Mouse (Mus musculus): ENCODE data around the gene Rbp4. TPM values are rescaled to one million over a fixed set of nuclear protein-coding genes. Genes with fewer than 3 reads are reported as not detected.
A peak's percentile ranks its signal among the peaks of the same experiment; 100 is the strongest.

Gene Rbp4
- polyA plus RNA-seq, 1 experiment from 2014 or later, result 2,083 TPM

DNA sequence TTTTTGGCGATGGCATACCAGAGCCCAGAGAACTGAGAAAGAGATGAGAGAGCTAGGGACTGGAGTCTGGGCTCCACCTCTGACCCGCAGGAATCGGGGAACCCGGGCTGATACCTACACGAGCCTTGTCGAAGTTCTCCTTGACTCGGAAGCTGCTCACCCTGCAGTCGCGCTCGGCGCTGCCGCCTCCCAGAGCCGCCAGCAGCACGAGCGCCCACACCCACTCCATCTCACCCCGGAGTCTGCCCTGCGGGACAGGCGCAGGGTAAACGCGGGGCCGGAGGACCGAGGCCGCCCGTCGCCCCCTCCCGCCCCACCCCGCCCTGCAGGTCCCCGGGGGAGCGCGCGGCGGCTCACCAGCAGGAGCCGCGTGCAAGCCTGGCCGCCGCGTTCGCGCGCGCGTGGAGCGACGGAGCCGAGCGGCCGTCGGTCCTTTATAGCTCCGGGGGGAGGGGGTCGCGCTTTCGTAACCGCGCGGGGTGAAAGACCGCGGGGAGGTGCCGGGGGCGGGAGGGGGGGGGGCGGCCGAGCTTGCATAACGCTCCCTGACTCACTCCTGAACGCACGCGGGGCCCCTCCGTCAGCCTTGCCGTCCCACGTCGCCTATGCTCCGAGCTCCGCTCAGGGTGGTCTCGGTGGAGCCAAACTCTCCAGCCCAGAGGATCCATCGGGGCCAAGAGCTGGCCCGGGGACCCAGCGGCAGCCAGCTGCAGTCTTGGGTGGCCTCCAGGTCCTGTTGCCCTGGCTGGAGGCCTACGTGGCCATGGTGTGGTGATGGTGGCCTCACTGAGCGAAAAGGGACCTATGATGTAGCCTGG lies 471 bp downstream of the Rbp4 start:
- peak overlapping the region; percentile 51 for H3K4me3 ChIP-seq (ENCODE audit: low read depth, low read length)
- peak overlapping the region; percentile 96 for H3K27ac ChIP-seq (ENCODE audit: low read length)
- no peaks in the 10 kb centered on the region for H3K36me3 ChIP-seq (ENCODE audit: control insufficient read depth, insufficient read depth)
- no peaks in the 10 kb centered on the region; the same call in 1 of the 2 replicates for H3K4me1 ChIP-seq (ENCODE audit: control insufficient read depth, low read depth, low read length)
- peak; percentile 78 for ATAC-seq (ENCODE audit: low read depth)
- H3K9ac ChIP-seq (ENCODE audit: low read depth, low read length), result peak overlapping the region; percentile 63
- H3K27me3 ChIP-seq (ENCODE audit: control insufficient read depth, insufficient read depth, low read depth, low read length), result peaks cover 20% of the 10 kb centered on the region
- WGBS (ENCODE audit: insufficient replicate concordance), result 1% methylated on average over 38 of the region's 77 CpGs
- H3K4me2 ChIP-seq (ENCODE audit: low read depth, low read length), result peak overlapping the region; percentile 50
- H3K9me3 ChIP-seq (replicated peaks; ENCODE audit: control insufficient read depth, low read length), result no peaks in the 10 kb centered on the region

DNA sequence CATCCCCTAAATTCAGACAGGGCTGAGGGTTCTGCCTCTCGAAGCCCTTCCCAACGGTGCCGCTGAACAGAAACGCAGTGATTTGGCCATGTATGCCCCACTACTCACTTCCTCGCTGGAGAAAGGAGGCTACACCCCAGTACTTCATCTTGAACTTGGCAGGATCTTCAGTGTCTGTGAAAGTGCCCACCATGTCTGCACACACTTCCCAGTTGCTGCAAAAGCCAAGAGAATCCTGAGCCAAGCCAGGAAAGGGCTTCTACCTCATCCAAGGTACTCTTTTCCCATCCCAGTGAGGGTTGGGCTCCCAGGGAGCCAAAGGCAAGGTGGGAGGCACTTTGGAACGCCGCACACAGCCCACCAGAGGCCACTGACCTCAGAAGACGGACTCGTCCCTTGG lies 1.2 kb downstream of the Rbp4 start:
- Histone ChIP-seq H3K9me3 (replicated peaks; ENCODE audit: control insufficient read depth, low read length) (no peaks in the 10 kb centered on the region), H3K4me2 (ENCODE audit: low read depth, low read length) (no peak overlapping the region), H3K4me1 (ENCODE audit: control insufficient read depth, low read depth, low read length) (no peaks in the 10 kb centered on the region; the same call in 1 of the 2 replicates), H3K27ac (ENCODE audit: low read length) (peak overlapping the region; percentile 57), H3K36me3 (ENCODE audit: control insufficient read depth, insufficient read depth) (no peaks in the 10 kb centered on the region), H3K27me3 (ENCODE audit: control insufficient read depth, insufficient read depth, low read depth, low read length) (peaks cover 20% of the 10 kb centered on the region), H3K9ac (ENCODE audit: low read depth, low read length) (peak overlapping the region; percentile 47), H3K4me3 (ENCODE audit: low read depth, low read length) (peak overlapping the region; percentile 51)
- WGBS (ENCODE audit: insufficient replicate concordance), result 17% methylated on average over 9 of the region's 9 CpGs
- ATAC-seq (ENCODE audit: low read depth), result no peak

DNA sequence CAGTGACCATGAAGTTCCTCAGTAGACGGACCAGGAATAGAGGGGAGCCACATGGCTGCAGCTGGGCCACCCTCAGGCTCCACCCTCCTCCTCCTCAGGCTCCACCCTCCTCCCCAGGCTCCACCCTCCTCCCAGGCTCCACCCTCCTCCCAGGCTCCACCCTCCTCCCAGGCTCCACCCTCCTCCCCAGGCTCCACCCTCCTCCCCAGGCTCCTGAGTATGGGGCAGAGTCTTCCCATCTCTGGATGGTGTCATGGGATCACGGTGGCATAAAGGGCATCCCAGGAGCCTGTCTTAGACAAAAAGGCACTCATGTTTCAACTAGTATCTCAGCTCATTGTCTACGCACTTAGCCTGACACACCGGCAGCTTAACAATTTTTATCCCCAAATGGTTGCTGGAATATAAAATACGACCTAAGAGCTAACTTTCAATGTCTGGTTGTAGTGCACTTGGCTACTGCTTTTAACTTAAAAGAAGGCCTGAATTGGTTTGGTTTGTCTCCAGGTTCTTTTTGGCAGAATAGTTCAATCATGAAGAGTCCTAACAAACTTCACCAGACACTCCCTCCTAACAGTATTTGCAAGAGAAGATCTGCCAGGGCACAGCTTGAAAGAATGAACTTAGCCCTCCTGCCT lies 4.8 kb downstream of the Rbp4 start:
- peaks cover 19% of the 10 kb centered on the region for H3K27me3 ChIP-seq (ENCODE audit: control insufficient read depth, insufficient read depth, low read depth, low read length)
- no peaks in the 10 kb centered on the region for H3K4me1 ChIP-seq (ENCODE audit: control insufficient read depth, low read depth, low read length)
- WGBS (ENCODE audit: insufficient replicate concordance), result 62% methylated on average over 5 of the region's 5 CpGs
- no peaks in the 10 kb centered on the region for H3K9me3 ChIP-seq (replicated peaks; ENCODE audit: control insufficient read depth, low read length)
- no peak overlapping the region for H3K9ac ChIP-seq (ENCODE audit: low read depth, low read length)
- no peaks in the 10 kb centered on the region for H3K36me3 ChIP-seq (ENCODE audit: control insufficient read depth, insufficient read depth)
- H3K27ac ChIP-seq (ENCODE audit: low read length), result no peak overlapping the region
- H3K4me3 ChIP-seq (ENCODE audit: low read depth, low read length), result no peak overlapping the region
- peak; percentile 47; the same call in 1 of the 2 replicates for ATAC-seq (ENCODE audit: low read depth)
- H3K4me2 ChIP-seq (ENCODE audit: low read depth, low read length), result no peak overlapping the region

DNA sequence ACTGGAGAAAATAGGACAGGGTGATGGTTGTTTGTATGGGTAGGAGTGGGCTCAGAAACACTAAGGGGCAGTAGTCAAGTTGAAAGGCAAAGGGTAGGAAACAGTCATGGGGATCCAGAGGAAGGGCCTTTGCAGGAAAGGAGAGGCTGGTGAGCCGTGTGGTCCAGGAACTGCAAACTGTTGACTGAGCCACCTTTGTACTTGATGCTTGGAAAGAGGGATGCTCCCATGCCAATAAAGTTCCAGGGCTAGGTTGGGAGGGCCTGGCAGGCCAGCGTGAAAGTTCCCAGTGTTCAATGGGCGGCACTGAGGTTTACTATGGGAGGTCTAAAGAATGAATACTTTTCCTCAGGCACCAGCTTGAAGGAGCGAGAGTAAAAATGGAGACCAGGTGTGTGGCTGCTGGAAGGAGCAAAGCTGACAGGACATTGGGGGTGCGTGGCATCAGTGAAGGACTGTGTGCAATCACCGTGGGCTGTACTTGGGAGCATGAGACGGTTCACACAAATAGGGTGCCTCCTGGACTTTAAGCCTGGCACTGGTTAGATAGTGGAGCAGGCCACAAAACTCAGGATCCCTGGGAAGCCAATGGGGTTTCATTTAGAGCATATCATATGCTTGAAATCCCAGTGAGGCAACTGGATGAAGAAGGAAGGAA lies 10.1 kb downstream of the Rbp4 start:
- Histone ChIP-seq H3K36me3 (ENCODE audit: control insufficient read depth, insufficient read depth) (no peaks in the 10 kb centered on the region), H3K4me3 (ENCODE audit: low read depth, low read length) (no peak overlapping the region), H3K4me1 (ENCODE audit: control insufficient read depth, low read depth, low read length) (no peaks in the 10 kb centered on the region), H3K27me3 (ENCODE audit: control insufficient read depth, insufficient read depth, low read depth, low read length) (no peaks in the 10 kb centered on the region), H3K9ac (ENCODE audit: low read depth, low read length) (no peak overlapping the region), H3K27ac (ENCODE audit: low read length) (no peak overlapping the region), H3K9me3 (replicated peaks; ENCODE audit: control insufficient read depth, low read length) (no peaks in the 10 kb centered on the region), H3K4me2 (ENCODE audit: low read depth, low read length) (no peak overlapping the region)
- 58% methylated on average over 7 of the region's 7 CpGs for WGBS (ENCODE audit: insufficient replicate concordance)
- ATAC-seq (ENCODE audit: low read depth), result peak; percentile 36; the same call in 1 of the 2 replicates

DNA sequence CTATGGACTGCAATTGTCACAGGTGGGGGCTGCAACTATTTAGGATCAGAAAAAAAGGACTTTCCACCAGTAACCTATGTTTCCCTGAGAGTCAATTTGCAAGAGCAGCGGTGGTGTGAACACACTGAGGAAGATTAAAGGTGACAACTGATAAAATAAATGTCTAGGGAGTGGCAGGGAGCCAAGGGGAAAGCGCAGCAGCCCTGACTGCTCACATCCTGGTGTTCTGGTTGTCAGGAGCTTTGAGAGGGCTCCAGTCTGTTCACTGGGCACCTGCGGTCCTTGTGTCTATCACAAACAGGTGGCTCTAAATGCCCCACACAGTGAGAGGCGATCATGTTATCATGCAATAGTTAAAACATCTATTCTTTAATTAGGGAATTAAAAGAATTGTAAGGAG lies 12.5 kb downstream of the Rbp4 start:
- Histone ChIP-seq H3K4me2 (ENCODE audit: low read depth, low read length) (no peak overlapping the region), H3K4me3 (ENCODE audit: low read depth, low read length) (no peak overlapping the region), H3K27ac (ENCODE audit: low read length) (no peak overlapping the region), H3K4me1 (ENCODE audit: control insufficient read depth, low read depth, low read length) (no peaks in the 10 kb centered on the region), H3K9ac (ENCODE audit: low read depth, low read length) (no peak overlapping the region), H3K36me3 (ENCODE audit: control insufficient read depth, insufficient read depth) (no peaks in the 10 kb centered on the region), H3K27me3 (ENCODE audit: control insufficient read depth, insufficient read depth, low read depth, low read length) (no peaks in the 10 kb centered on the region), H3K9me3 (replicated peaks; ENCODE audit: control insufficient read depth, low read length) (no peaks in the 10 kb centered on the region)
- 38% methylated on average over 4 of the region's 4 CpGs for WGBS (ENCODE audit: insufficient replicate concordance)
- ATAC-seq (ENCODE audit: low read depth), result no peak

DNA sequence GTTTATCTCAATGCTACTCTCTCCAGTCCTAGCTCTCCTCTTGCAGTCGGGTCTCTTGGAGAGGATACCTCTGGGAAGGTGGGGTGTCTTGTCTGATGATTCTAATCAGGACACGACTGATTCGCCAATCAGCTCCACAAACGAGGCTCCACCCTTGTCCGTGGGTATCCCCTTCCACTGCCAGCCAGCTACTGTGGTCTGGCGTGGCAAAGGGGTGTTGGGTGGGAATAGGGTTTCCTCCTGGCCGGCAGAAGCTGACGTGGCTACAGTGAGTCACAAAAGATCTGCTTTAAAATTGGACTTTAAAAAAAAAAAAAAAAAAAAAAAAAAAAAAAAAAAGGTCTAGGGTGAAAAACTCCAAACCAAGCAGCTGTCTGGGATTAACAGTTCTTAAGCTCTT lies 14.0 kb downstream of the Rbp4 start:
- Histone ChIP-seq H3K36me3 (ENCODE audit: control insufficient read depth, insufficient read depth) (no peaks in the 10 kb centered on the region), H3K9ac (ENCODE audit: low read depth, low read length) (no peak overlapping the region), H3K4me1 (ENCODE audit: control insufficient read depth, low read depth, low read length) (no peaks in the 10 kb centered on the region), H3K27ac (ENCODE audit: low read length) (no peak overlapping the region), H3K4me2 (ENCODE audit: low read depth, low read length) (no peak overlapping the region), H3K9me3 (replicated peaks; ENCODE audit: control insufficient read depth, low read length) (no peaks in the 10 kb centered on the region), H3K4me3 (ENCODE audit: low read depth, low read length) (no peak overlapping the region), H3K27me3 (ENCODE audit: control insufficient read depth, insufficient read depth, low read depth, low read length) (no peaks in the 10 kb centered on the region)
- no peak for ATAC-seq (ENCODE audit: low read depth)
- 55% methylated on average over 8 of the region's 8 CpGs for WGBS (ENCODE audit: insufficient replicate concordance)

DNA sequence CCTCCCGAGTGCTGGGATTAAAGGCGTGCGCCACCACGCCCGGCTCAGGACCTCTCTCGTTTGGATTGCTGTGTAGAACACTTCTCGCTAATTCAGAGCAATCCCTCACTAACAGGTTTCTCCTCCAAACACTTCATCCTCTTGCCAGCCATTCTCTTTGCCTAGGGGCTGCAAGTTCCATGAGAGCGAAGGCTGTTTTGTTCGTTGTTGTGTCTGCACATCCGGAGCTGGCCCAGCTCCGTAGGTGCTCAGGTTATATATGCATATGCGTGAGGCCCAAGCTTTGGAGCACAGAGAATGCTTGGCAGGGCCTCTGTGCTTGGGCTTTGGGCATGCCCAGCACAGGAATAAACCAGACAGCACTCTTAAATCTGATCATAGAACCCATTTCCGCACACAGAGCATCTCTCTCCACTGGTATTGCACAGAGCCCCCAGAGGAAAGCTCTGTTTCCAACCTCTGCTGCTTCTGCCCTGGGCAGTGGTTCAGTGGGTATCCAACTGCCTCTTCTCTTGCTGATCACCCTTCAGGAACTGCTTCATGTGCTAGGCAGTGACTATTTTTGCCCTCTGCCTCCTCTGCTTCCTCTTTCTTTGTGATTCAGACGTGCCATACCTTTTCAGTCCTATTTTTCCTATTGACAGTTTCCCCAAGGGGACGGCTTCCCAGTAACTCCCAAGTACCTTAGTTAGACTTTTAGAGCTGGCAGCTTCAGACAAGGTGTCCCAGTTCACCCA lies 15.4 kb downstream of the Rbp4 start:
- WGBS (ENCODE audit: insufficient replicate concordance), result 72% methylated on average over 15 of the region's 15 CpGs
- no peak overlapping the region for H3K4me2 ChIP-seq (ENCODE audit: low read depth, low read length)
- no peak for ATAC-seq (ENCODE audit: low read depth)
- H3K9ac ChIP-seq (ENCODE audit: low read depth, low read length), result no peak overlapping the region
- no peaks in the 10 kb centered on the region for H3K27me3 ChIP-seq (ENCODE audit: control insufficient read depth, insufficient read depth, low read depth, low read length)
- H3K4me1 ChIP-seq (ENCODE audit: control insufficient read depth, low read depth, low read length), result no peaks in the 10 kb centered on the region
- H3K9me3 ChIP-seq (replicated peaks; ENCODE audit: control insufficient read depth, low read length), result no peaks in the 10 kb centered on the region
- H3K27ac ChIP-seq (ENCODE audit: low read length), result no peak overlapping the region
- no peak overlapping the region for H3K4me3 ChIP-seq (ENCODE audit: low read depth, low read length)
- no peaks in the 10 kb centered on the region for H3K36me3 ChIP-seq (ENCODE audit: control insufficient read depth, insufficient read depth)

DNA sequence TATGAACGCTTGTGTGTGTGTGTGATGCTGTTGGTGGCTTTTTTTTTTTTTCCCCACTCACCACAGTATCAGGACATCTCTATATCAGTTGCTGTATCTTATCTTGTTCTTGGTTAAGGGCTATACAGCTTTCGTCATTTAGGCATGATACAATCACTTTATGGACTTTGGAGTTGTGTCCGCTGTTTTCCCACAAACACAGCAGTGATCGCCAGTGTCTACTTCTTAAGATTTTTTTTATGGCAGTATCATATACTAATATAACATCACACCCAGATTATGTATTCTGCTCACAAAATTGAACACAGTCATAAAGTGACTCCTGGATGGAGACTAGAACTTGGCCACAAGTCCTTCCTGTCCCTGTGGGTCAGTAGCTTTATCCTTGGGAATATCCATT lies 17.2 kb downstream of the Rbp4 start:
- Histone ChIP-seq H3K4me3 (ENCODE audit: low read depth, low read length) (no peak overlapping the region), H3K4me1 (ENCODE audit: control insufficient read depth, low read depth, low read length) (no peaks in the 10 kb centered on the region), H3K27ac (ENCODE audit: low read length) (no peak overlapping the region), H3K36me3 (ENCODE audit: control insufficient read depth, insufficient read depth) (no peaks in the 10 kb centered on the region), H3K9ac (ENCODE audit: low read depth, low read length) (no peak overlapping the region), H3K4me2 (ENCODE audit: low read depth, low read length) (no peak overlapping the region), H3K27me3 (ENCODE audit: control insufficient read depth, insufficient read depth, low read depth, low read length) (no peaks in the 10 kb centered on the region), H3K9me3 (replicated peaks; ENCODE audit: control insufficient read depth, low read length) (no peaks in the 10 kb centered on the region)
- 65% methylated on average over 4 of the region's 4 CpGs for WGBS (ENCODE audit: insufficient replicate concordance)
- no peak for ATAC-seq (ENCODE audit: low read depth)
